Mouse (Mus musculus) yolk sac, embryonic 10.5 days (tissue): ENCODE measurements at regions not wholly inside any gene's neighbourhood (a gene's known extent, or its start where the extent isn't known, plus 50 kb on each side); places are given as distances from the start of the nearest gene placed in this dataset.

ENCODE experiments used
- DNase-seq: peaks from one replicate; pipeline ENCODE4 v3.0.0-alpha.2; 2017; ENCODE audit warnings: low spot score

GRCm38 (mm10) chr5:132826009-132826408 is 282.9 kb upstream of the Auts2 start:
- no peak for DNase-seq

DNA sequence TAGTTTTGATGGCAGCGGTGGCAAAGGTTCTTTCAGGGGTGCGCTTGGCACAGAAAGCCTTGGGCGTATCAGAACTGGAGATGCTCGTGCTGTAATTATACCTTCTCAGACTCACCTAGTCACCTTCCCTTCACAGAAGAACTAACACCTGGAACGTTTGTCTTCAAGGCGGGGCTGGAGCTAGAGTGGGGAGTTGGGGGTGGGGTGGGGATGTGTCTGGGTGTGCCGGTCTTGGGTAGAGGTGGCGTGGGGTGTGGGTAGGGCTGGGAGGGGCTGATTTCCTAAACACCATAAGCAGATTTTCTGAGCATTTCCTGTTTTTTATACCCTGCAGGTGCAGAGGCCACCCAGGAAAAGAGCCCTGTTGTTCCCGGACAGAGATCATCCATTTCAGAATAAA is 274.5 kb upstream of the Auts2 start:
- DNase-seq: no peak

DNA sequence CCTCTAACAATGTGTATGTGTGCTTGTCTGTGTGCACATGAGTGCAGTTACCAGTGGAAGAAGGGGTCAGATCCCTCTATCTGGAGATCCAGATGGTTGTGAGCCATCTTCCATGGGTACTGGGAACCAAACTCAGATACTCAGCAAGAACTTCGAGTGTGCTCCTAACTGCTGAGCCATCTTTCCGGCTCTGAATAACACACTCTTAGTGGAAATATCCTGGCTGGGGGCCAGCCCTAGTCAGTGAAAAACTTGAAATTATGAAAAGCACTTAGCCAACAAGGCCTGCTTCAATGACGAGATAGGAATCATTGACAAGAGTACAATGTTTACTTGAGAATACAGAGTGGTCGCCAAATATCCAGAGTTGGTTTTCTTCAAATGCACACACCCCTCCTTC is 266.0 kb upstream of the Auts2 start:
- DNase-seq: no peak

- no peak for DNase-seq
Measured at GRCm38 (mm10) chr5:132796061-132796460, 252.9 kb upstream of the Auts2 start.

DNA sequence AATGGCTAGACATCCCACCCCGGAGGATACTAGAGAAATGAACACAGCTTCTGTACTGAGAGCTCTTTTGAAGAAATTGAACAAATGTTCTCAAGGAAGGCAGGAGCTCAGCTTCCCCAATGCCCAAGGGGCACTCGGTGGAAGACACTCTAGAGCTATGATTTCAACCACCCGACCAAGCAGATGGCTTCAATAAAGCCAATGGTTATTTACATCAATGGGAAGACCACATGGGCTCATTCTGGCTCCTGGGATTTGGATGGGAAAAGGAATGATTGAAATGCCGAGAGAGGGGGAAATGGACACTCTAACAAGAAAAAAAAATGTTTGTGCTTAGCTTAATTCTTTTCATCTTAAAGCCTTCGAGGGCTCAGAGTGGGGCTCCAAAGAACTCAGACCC is 249.3 kb upstream of the Auts2 start:
- no peak for DNase-seq

GRCm38 (mm10) chr5:132785291-132785690 is 242.1 kb upstream of the Auts2 start:
- no peak for DNase-seq

DNA sequence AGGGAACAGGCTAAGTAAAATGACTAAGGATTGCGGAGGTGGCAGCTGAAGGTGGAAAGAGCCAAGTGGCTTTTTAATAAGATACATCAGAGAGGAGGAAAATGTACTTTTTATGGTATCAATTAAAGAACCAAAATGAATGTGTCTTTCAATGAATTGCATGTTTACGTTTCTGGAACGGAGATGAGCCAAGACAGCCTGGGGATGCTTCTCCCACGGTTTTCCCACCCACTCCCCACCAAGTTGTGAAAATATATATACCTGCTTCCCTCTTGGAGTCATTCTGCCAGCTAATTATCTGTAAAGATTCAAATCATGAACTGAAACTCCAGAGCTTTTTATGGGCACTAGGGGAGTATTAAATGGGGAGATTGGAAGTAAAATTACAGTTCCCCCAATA is 241.6 kb upstream of the Auts2 start:
- no peak for DNase-seq

- no peak for DNase-seq
Measured at GRCm38 (mm10) chr5:132774141-132774680, 231.1 kb upstream of the Auts2 start.

DNA sequence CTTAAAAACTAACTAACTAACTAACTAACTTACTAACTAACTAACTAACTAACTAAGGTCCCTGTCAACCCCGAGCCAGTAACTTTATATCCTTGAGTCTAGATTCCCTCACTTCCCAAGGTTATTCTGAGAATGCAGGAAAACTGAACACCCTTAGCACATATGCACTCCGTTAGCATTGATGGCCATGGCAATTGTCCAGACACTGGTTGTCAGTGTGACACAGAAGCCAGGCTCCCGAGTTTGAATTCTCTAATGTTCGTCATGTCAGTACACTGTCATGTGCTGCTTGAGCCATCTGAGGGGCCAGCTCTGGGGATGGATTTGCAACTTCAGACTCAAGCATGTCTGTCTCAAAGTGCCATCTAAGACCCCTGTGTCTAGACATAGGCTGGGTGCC is 217.3 kb upstream of the Auts2 start:
- DNase-seq: no peak

- DNase-seq: no peak
Measured at GRCm38 (mm10) chr5:132759751-132760150, 216.6 kb upstream of the Auts2 start.

DNA sequence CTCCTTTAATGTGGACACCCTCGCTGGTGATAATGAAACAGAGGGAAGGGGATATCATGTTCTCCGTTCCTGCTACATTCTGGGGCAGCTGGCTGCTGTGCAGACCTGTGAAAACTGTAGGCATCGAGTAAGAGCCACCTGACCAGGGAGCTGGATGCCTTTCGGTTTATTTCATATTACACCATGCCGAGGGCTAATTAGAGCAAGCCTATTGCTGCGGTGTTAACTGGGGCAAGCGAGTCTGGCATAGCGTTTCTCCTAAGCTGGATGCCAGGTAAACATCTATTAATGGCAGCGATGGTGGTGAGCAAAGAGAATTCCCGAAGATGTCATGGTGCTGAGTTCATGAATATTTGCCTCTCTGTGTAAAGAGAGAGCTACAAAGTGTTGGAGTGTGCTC is 215.8 kb upstream of the Auts2 start:
- no peak for DNase-seq

- DNase-seq: no peak
Measured at GRCm38 (mm10) chr5:132737966-132738365, 194.8 kb upstream of the Auts2 start.

DNA sequence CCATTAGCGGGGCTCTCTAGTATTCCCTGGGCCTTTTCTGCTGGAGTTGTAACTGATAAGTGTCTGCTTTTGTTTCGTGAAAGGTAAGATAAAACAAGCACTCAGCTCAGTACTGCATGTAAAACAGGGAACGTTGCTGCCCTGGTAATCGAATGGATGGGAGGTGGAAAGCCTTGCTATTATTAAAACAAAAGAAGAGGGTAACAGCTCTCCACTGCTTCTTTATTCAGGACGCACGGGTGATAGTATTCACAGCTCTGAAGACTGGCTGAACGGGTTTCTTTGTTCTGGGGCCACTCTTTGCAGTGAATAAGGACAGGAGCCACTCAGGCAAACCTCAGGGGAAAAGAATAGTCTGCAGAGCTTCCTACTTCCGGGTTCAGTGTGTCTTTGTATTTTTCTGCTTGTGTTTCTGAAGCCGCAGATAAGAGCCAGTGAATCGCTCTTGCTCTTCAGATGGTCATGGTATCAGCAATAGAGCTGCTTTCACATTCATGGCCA is 185.6 kb upstream of the Auts2 start:
- no peak for DNase-seq

GRCm38 (mm10) chr5:132724467-132724866 is 181.3 kb upstream of the Auts2 start:
- DNase-seq: no peak

DNA sequence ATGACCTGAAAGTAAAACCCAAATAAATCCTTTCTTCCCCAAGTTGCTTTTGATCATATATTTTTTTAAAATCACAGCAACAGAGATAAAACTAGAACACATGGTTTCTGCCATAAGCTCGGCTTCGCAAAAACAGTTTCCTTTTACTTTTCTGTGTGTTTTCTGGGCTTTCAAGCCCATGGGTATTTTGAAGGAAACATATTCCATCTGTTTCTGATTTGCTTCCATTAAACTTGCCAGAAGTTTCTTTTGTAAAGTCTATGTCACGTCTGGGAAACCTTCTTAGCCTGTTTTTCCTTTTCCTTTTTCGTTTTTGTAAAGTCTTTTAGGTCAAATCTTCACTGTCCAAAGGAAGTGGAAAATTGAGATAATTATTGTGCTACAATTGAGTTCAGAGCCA is 167.2 kb upstream of the Auts2 start:
- DNase-seq: no peak

GRCm38 (mm10) chr5:132707531-132707930 is 164.4 kb upstream of the Auts2 start:
- DNase-seq: no peak

GRCm38 (mm10) chr5:132703455-132704100 is 160.4 kb upstream of the Auts2 start:
- no peak for DNase-seq

- DNase-seq: no peak
Measured at GRCm38 (mm10) chr5:132702573-132702972, 159.4 kb upstream of the Auts2 start.

DNA sequence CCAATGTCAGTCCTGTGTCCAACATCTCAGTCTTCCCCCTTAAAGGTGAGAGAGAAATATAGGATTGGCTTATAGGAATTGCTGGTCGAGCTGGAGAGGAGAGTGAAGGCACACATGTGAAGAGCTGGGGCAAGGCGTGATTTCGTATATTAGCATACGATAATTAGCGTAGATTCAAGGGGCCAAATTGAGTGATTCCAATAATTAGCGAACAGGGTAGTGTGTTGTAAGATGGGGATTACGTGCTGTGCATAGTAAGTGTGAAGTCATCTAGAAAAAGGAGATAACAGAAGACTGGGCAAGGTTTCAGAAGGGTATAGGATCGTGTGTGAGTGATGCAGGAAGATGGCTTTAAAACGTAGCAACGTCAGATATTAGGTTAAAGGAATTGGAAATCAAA is 147.6 kb upstream of the Auts2 start:
- no peak for DNase-seq

DNA sequence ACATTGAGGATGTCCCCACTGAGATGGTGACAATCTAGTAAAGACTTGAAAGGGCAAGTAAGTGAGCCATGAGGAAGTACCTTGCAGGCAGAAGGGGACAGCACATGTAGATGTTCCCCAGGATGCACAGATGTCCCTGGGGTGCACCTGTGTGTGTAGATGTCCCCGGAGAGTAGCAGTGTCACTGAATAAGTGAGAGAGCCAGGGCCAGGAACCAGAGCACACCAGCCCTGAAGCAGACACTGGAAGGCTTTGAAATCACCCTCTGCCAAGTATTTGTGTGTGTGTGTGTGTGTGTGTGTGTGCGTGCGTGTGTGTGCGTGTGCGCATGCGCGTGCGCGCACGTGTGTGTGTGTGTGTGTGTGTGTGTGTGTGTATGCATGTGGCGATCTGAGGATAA is 132.1 kb upstream of the Auts2 start:
- no peak for DNase-seq

GRCm38 (mm10) chr5:132673599-132674305 is 130.6 kb upstream of the Auts2 start:
- no peak for DNase-seq

DNA sequence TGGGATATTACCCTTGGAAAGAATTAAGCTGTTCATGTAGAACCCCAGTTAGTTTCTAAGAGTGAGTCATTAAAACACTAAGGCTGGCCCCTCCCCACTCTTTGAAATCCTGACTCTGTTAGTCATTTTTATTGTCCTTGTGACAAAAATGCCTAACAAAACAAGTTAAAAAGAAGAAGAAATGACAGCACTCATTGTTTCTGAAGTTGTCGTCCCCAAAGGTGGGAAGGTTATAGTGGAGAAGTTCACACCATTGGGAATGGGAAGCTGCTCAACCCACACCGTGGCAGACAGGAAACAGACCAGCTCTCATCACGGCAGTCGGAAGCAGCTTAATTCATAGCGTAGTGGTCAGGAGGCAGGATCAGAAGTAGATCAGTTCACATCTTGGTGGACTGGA is 128.4 kb upstream of the Auts2 start:
- no peak for DNase-seq

DNA sequence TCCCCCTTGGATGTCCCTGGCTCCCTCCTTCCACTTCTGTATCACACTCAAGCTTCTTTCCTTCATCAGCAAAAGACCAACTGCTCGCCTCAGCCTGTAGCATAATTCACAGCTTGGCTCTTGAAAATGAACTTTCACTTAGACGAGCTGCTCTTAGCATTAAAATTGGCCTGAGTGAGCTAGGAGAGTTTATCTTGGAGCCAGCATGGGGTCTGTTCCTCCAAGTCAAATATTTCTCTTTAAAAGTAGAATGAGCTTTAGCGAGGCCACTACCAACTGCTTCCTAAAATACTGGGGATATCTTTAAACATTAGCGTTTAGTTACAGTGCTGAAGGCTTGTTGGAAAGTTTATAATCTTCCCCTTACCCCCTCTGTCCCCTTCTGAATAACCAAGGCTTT is 124.2 kb upstream of the Auts2 start:
- no peak for DNase-seq

DNA sequence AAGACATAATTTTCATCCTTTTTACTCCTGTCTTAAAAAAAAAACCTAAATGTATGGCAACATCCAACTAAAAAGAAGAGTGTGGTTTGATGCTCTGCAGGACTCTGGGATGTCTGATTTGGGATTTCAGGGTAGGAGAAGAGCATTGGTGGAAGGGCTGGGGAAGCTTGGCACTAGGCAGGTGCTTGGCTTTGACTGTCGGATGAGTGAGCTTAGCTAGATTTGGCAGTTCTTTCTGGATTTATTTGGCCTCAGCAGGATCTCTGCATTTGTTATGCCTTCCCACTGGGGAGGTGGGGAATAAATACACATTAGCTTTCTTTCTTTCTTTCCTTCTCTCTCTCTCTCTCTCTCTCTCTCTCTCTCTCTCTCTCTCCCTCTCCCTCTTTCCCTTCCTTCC is 118.1 kb upstream of the Auts2 start:
- DNase-seq: no peak
